Mouse (Mus musculus) kidney, postnatal 0 days (tissue): Measurements from ENCODE around the gene Atxn7l3. TPM values are rescaled to one million over a fixed set of nuclear protein-coding genes. Genes with fewer than 3 reads are reported as not detected.

ENCODE experiments used
- ATAC-seq: fragments of 200-750 bp; cut with Nextera tagmentation; replicated peaks from 2 replicates; pipeline ENCODE4 v1.8.0; 2017; ENCODE audit warnings: low read depth, moderate number of reproducible peaks, moderate TSS enrichment, moderate library complexity; ENCODE audit not compliant: low FRiP score
- DNase-seq: peaks from one replicate; pipeline ENCODE4 v3.0.0-alpha.2; 2016; ENCODE audit warnings: low spot score
- H3K27ac ChIP-seq: fragments of 300-500 bp; sonication (generic); 2 replicates; pipeline ENCODE4 v1.5.1; 2014; ENCODE audit warnings: mild to moderate bottlenecking
- H3K27me3 ChIP-seq: fragments of 300-500 bp; sonication (generic); 2 replicates; pipeline ENCODE4 v1.6.1; 2014; ENCODE audit warnings: low read length, mixed read lengths; ENCODE audit not compliant: insufficient read depth
- H3K36me3 ChIP-seq: fragments of 300-500 bp; sonication (generic); 2 replicates; pipeline ENCODE4 v1.6.1; 2014; ENCODE audit warnings: low read length, mixed read lengths; ENCODE audit not compliant: insufficient read depth
- H3K4me1 ChIP-seq: fragments of 300-500 bp; sonication (generic); replicated peaks from 2 replicates; pipeline ENCODE4 v1.6.1; 2014; ENCODE audit warnings: antibody characterized with exemption, low read length, mixed read lengths; ENCODE audit not compliant: insufficient read depth
- H3K4me2 ChIP-seq: fragments of 300-500 bp; sonication (generic); 2 replicates; pipeline ENCODE4 v1.6.1; 2014; ENCODE audit warnings: mild to moderate bottlenecking, low read length, moderate library complexity, mixed read lengths
- H3K4me3 ChIP-seq: fragments of 300-500 bp; sonication (generic); replicated peaks from 2 replicates; pipeline ENCODE4 v1.5.1; 2014; ENCODE audit warnings: low read depth, low read length
- H3K9ac ChIP-seq: fragments of 300-500 bp; sonication (generic); 2 replicates; pipeline ENCODE4 v1.6.1; 2014; ENCODE audit warnings: low read depth, low read length
- H3K9me3 ChIP-seq: fragments of 300-500 bp; sonication (generic); replicated peaks from 2 replicates; pipeline ENCODE4 v1.6.1; 2016; ENCODE audit warnings: low read length, inconsistent platforms, mixed read lengths
- CTCF ChIP-seq: IDR thresholded peaks from 2 replicates; pipeline ENCODE4 v1.5.1; 2016; ENCODE audit warnings: antibody characterized with exemption, low read depth, mild to moderate bottlenecking, moderate library complexity
- WGBS: fragments of 180-500 bp; shearing (Covaris S2); extraction: QIAGEN DNeasy Blood & Tissue Kit; methylation state at CpG from one replicate; pipeline ENCODE4 v1.1.7; 2014; 5-methylcytosine and 5-hydroxymethylcytosine counted together
- polyA plus RNA-seq: library from polyadenylated mRNA; unstranded; fragments of >200 nt; fragmentation: Nextera tagmentation; extraction: Ambion mirVana; gene quantifications from 2 replicates; pipeline ENCODE4 v1.2.1, GENCODE M21; 2015

The Atxn7l3 gene
- polyA plus RNA-seq, 1 experiment from 2014 or later = 9.7 TPM

- Histone ChIP-seq H3K9ac (peak overlapping the region; percentile 97), H3K36me3 (no peaks in the 10 kb centered on the region), H3K4me2 (peak overlapping the region; percentile 82), H3K4me1 (0 out of 2 replicates have a peak, but pooled peaks cover 3% of the 10 kb centered on the region), H3K4me3 (peak overlapping the region; percentile 99), H3K27ac (peak overlapping the region; percentile 99), H3K9me3 (no peaks in the 10 kb centered on the region), H3K27me3 (no peaks in the 10 kb centered on the region)
- no peak for TF ChIP-seq CTCF
- DNase-seq = peak; percentile 90
- 1% methylated on average over 38 of the region's 38 CpGs for WGBS
- no peak for ATAC-seq
These were observed 23.7 kb upstream of the Atxn7l3 start for GRCm38 (mm10) chr11:102319941-102320685.

- peaks cover 4% of the 10 kb centered on the region for H3K36me3 ChIP-seq
- peak within 1 kb of the TSS; percentile 99 for H3K27ac ChIP-seq
- 0 out of 2 replicates have a peak, but pooled peaks cover 3% of the 10 kb centered on the region for H3K4me1 ChIP-seq
- ATAC-seq = no peak
- peak; percentile 91 for DNase-seq
- TF ChIP-seq CTCF = no peak
- under 1% methylated on average over 25 of the region's 25 CpGs for WGBS
- H3K4me2 ChIP-seq = peak within 1 kb of the TSS; percentile 82
- peak within 1 kb of the TSS; percentile 97 for H3K9ac ChIP-seq
- H3K27me3 ChIP-seq = no peaks in the 10 kb centered on the region
- peak within 1 kb of the TSS; percentile 99 for H3K4me3 ChIP-seq
- H3K9me3 ChIP-seq = no peaks in the 10 kb centered on the region
These were observed 23.0 kb upstream of the Atxn7l3 start, which contains the start of gene Ubtf for GRCm38 (mm10) chr11:102319410-102319792. TSS of gene Ubtf (minus strand) at chr11:102319742.

- Histone ChIP-seq H3K9ac (peak overlapping the region; percentile 97), H3K36me3 (peaks cover 10% of the 10 kb centered on the region), H3K4me1 (0 out of 2 replicates have a peak, but pooled peaks cover 3% of the 10 kb centered on the region), H3K27me3 (no peaks in the 10 kb centered on the region), H3K4me3 (peak overlapping the region; percentile 99), H3K9me3 (no peaks in the 10 kb centered on the region), H3K4me2 (peak overlapping the region; percentile 82), H3K27ac (peak overlapping the region; percentile 99)
- DNase-seq = peak; percentile 60
- no peak for ATAC-seq
- TF ChIP-seq CTCF = no peak
- WGBS = under 1% methylated on average over 84 of the region's 84 CpGs
These were observed 22.4 kb upstream of the Atxn7l3 start for GRCm38 (mm10) chr11:102318576-102319409.

- ATAC-seq (peak; percentile 53), DNase-seq (peak; percentile 87)
- peak overlapping the region; percentile 97 for H3K9ac ChIP-seq
- H3K4me1 ChIP-seq = 0 out of 2 replicates have a peak, but pooled peaks cover 3% of the 10 kb centered on the region
- H3K36me3 ChIP-seq = peaks cover 17% of the 10 kb centered on the region
- H3K4me3 ChIP-seq = peak overlapping the region; percentile 99
- peak overlapping the region; percentile 99 for H3K27ac ChIP-seq
- peak overlapping the region; percentile 82 for H3K4me2 ChIP-seq
- no peak for TF ChIP-seq CTCF
- no peaks in the 10 kb centered on the region for H3K27me3 ChIP-seq
- under 1% methylated on average over 64 of the region's 77 CpGs for WGBS
- H3K9me3 ChIP-seq = no peaks in the 10 kb centered on the region
These were observed 21.6 kb upstream of the Atxn7l3 start for GRCm38 (mm10) chr11:102317901-102318575.

GRCm38 (mm10) chr11:102317298-102317900 is 21.0 kb upstream of the Atxn7l3 start:
- Histone ChIP-seq H3K36me3 (peaks cover 24% of the 10 kb centered on the region), H3K27me3 (no peaks in the 10 kb centered on the region), H3K27ac (peak overlapping the region; percentile 99), H3K4me1 (0 out of 2 replicates have a peak, but pooled peaks cover 3% of the 10 kb centered on the region), H3K4me3 (peak overlapping the region; percentile 99), H3K9ac (peak overlapping the region; percentile 97), H3K4me2 (peak overlapping the region; percentile 82), H3K9me3 (no peaks in the 10 kb centered on the region)
- ATAC-seq (peak; percentile 23), DNase-seq (peak; percentile 78)
- no peak for TF ChIP-seq CTCF
- WGBS = 0% methylated on average over 52 of the region's 87 CpGs
